Mouse (Mus musculus): ENCODE results near the gene Sdha. TPM values are rescaled to one million over a fixed set of nuclear protein-coding genes. Genes with fewer than 3 reads are reported as not detected.
A peak's percentile ranks its signal among the peaks of the same experiment; 100 is the strongest.

The Sdha gene
- polyA plus RNA-seq, 1 experiment from 2014 or later, result 213 TPM

DNA sequence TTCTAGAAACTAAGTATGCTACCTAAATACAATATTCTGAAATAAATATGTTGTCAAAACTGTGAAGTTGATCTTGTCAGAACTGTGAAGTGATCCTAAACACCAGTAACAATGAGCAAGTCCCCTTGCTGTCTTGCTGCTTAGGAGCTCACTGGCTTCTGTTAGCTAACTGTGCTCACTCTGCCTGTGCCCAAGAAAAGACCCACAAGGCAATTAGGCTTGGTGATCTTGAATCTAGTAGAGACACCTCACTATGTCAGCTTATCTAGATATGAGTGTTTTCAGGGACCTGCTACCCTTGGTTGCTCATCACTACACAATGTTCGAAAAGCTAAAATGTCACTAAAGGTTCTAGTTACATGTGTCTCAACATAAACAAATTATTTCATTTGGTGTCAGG is 44.3 kb downstream of the Sdha start:
- peaks cover 70% of the 10 kb centered on the region for H3K36me3 ChIP-seq (ENCODE audit: control insufficient read depth, insufficient read depth)

DNA sequence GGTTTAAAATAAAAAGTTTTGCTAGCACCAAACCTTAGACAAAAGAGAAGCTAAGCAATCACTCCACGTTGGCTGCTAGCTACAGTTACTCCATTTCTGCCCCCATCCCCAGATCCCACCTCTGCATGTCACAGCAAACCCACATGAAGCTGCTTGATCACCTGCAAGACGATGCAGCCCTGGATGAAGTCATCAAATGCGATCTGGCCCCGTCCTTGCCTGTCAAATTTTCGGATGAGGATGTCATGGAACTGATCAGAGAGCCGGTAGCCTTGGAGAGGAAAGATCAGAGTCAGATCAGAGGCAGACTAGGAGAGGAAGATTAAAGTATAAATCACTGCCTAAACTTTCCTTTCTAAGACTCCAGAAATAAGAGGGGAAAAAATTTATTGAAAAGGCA is 44.7 kb downstream of the Sdha start:
- 92% methylated on average over 6 of the region's 6 CpGs for WGBS
- peaks cover 66% of the 10 kb centered on the region for H3K36me3 ChIP-seq (ENCODE audit: control insufficient read depth, insufficient read depth)

More for the DNA sequence above, 44.3 kb downstream of the Sdha start:
- no peak for ATAC-seq
- no peaks in the 10 kb centered on the region for H3K4me1 ChIP-seq (replicated peaks; ENCODE audit: control insufficient read depth, insufficient read depth, low read length)
- H3K27me3 ChIP-seq (replicated peaks; ENCODE audit: control insufficient read depth, insufficient read depth, low read length), result no peaks in the 10 kb centered on the region
- no peak overlapping the region for H3K4me3 ChIP-seq (ENCODE audit: low read depth, low read length)
- H3K4me2 ChIP-seq (replicated peaks; ENCODE audit: low read depth), result no peak overlapping the region
- H3K9me3 ChIP-seq (ENCODE audit: control insufficient read depth), result no peaks in the 10 kb centered on the region
- no peak overlapping the region for H3K9ac ChIP-seq (ENCODE audit: low read depth, low read length)
- no peak overlapping the region for H3K27ac ChIP-seq (ENCODE audit: low read depth, low read length)
- WGBS, result 88% methylated on average over 1 of the region's 1 CpGs
- no peak for TF ChIP-seq CTCF (IDR thresholded peaks at IDR 0.05; ENCODE audit: low read depth)

DNA sequence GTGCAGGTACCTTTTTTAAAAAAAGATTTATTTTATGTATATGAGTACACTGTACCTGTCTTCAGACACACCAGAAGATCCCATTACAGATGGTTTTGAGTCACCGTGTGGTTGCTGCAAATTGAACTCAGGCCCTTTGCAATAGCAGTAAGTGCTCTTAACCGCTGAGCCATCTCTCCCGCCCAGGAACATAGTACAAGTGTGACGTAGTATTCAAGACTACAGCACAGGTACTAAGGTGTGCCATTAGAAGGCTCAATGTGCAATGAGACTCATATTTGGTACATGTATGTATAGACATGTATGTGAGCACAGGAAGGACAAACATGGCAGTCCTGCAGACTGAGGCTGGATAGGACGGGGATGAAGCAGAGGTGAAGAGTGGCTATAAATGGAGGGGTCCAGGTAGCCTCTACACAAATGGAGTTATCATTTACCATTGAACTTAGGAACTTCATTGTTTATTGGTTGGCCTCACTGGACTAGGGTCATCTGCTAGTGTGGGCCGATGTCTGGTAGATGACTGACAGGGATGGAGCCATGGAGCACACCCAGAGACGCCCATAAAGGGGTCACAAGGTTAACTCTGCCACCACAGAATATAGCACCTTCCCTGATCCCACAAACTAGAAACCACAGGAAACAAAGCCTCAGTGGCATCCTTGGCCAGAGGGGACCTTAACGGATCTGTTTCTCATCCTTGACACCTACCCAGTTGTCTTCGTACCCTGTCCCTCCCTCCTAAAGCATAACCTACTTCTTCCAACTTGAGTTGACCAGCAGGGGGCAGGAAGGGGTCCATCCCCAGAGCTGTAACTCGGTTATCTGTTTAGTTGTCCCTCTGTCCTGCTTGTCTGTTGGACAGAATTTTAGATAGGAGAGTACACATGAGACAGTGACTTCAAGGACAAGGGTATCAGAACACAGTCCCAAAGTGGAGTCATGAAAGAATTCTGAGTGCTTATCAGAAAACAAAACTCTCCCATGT is 47.7 kb downstream of the Sdha start:
- H3K27me3 ChIP-seq (replicated peaks; ENCODE audit: control insufficient read depth, insufficient read depth, low read length), result no peaks in the 10 kb centered on the region
- H3K4me2 ChIP-seq (replicated peaks; ENCODE audit: low read depth), result no peak overlapping the region
- 63% methylated on average over 10 of the region's 10 CpGs for WGBS
- no peaks in the 10 kb centered on the region for H3K9me3 ChIP-seq (ENCODE audit: control insufficient read depth)
- peak; percentile 60 for TF ChIP-seq CTCF (IDR thresholded peaks at IDR 0.05; ENCODE audit: low read depth)
- H3K27ac ChIP-seq (ENCODE audit: low read depth, low read length), result no peak overlapping the region
- H3K9ac ChIP-seq (ENCODE audit: low read depth, low read length), result no peak overlapping the region
- H3K4me1 ChIP-seq (replicated peaks; ENCODE audit: control insufficient read depth, insufficient read depth, low read length), result no peaks in the 10 kb centered on the region
- peaks cover 45% of the 10 kb centered on the region for H3K36me3 ChIP-seq (ENCODE audit: control insufficient read depth, insufficient read depth)
- peak; percentile 79 for ATAC-seq
- H3K4me3 ChIP-seq (ENCODE audit: low read depth, low read length), result no peak overlapping the region

More for the DNA sequence above, 44.7 kb downstream of the Sdha start:
- no peak for TF ChIP-seq CTCF (IDR thresholded peaks at IDR 0.05; ENCODE audit: low read depth)
- Histone ChIP-seq H3K4me1 (replicated peaks; ENCODE audit: control insufficient read depth, insufficient read depth, low read length) (no peaks in the 10 kb centered on the region), H3K27ac (ENCODE audit: low read depth, low read length) (no peak overlapping the region), H3K4me3 (ENCODE audit: low read depth, low read length) (no peak overlapping the region), H3K9me3 (ENCODE audit: control insufficient read depth) (no peaks in the 10 kb centered on the region), H3K9ac (ENCODE audit: low read depth, low read length) (no peak overlapping the region), H3K27me3 (replicated peaks; ENCODE audit: control insufficient read depth, insufficient read depth, low read length) (no peaks in the 10 kb centered on the region), H3K4me2 (replicated peaks; ENCODE audit: low read depth) (no peak overlapping the region)
- no peak for ATAC-seq

DNA sequence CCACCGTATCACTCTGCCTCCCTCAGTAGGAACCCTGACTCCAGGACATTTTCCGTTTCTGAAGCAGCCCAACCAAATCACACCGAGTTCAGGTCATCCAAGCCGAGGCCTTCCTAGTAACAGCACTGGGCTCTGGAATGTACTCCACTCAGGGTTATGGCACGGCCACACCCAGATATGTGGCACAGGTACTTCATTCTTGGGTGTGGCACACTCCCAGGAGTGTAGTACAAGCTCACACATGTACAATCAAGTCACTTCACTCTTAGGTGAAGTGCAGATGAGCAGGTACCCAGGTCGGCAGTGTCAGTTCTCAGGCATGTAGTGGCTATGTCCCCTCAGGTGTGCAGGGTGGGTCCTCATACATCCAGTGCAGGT is 48.5 kb downstream of the Sdha start:
- Histone ChIP-seq H3K4me1 (replicated peaks; ENCODE audit: control insufficient read depth, insufficient read depth, low read length) (no peaks in the 10 kb centered on the region), H3K9ac (ENCODE audit: low read depth, low read length) (no peak overlapping the region), H3K4me2 (replicated peaks; ENCODE audit: low read depth) (no peak overlapping the region), H3K36me3 (ENCODE audit: control insufficient read depth, insufficient read depth) (peaks cover 40% of the 10 kb centered on the region), H3K27me3 (replicated peaks; ENCODE audit: control insufficient read depth, insufficient read depth, low read length) (no peaks in the 10 kb centered on the region), H3K4me3 (ENCODE audit: low read depth, low read length) (no peak overlapping the region), H3K27ac (ENCODE audit: low read depth, low read length) (no peak overlapping the region; the same call in 1 of the 2 replicates), H3K9me3 (ENCODE audit: control insufficient read depth) (no peaks in the 10 kb centered on the region)
- 38% methylated on average over 6 of the region's 6 CpGs for WGBS
- TF ChIP-seq CTCF (IDR thresholded peaks at IDR 0.05; ENCODE audit: low read depth), result no peak
- ATAC-seq, result peak; percentile 90

DNA sequence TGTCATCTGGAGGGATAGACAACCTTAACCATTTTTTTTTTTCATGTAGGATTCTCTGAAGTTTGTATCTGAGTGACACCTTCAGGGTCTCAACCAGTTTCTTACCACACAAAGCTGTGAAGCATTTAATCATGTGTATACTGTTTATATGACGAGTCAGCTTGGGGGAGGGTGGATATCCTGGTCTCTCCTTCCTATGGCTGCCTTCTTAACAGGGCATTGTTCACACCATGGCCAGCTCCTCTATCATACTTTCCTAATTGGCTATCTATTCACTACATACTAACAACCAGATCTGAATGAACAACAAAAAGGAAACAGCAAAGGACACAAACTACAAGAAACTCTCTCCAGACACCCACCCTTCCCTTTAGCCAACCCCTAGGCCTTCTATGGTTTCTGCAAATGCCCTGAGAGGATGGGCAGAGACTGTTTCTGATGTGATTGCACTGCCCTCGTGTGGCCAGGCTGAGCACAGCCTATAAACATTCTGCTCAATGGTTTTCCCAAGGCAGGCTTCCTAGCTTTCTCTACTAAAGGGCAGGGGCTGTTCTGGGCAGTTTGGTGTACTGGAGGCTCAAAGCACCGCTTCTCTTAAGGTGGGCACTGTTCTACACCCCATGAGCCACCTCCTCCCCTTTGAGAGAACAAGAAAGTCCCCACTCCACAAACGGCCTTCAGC is 49.0 kb downstream of the Sdha start:
- Histone ChIP-seq H3K27ac (ENCODE audit: low read depth, low read length) (no peak overlapping the region), H3K36me3 (ENCODE audit: control insufficient read depth, insufficient read depth) (peaks cover 35% of the 10 kb centered on the region), H3K4me3 (ENCODE audit: low read depth, low read length) (no peak overlapping the region), H3K27me3 (replicated peaks; ENCODE audit: control insufficient read depth, insufficient read depth, low read length) (no peaks in the 10 kb centered on the region), H3K9me3 (ENCODE audit: control insufficient read depth) (no peaks in the 10 kb centered on the region), H3K4me2 (replicated peaks; ENCODE audit: low read depth) (no peak overlapping the region), H3K4me1 (replicated peaks; ENCODE audit: control insufficient read depth, insufficient read depth, low read length) (no peaks in the 10 kb centered on the region), H3K9ac (ENCODE audit: low read depth, low read length) (no peak overlapping the region)
- 32% methylated on average over 4 of the region's 4 CpGs for WGBS
- peak; percentile 96 for TF ChIP-seq CTCF (IDR thresholded peaks at IDR 0.05; ENCODE audit: low read depth)
- peak; percentile 62 for ATAC-seq

DNA sequence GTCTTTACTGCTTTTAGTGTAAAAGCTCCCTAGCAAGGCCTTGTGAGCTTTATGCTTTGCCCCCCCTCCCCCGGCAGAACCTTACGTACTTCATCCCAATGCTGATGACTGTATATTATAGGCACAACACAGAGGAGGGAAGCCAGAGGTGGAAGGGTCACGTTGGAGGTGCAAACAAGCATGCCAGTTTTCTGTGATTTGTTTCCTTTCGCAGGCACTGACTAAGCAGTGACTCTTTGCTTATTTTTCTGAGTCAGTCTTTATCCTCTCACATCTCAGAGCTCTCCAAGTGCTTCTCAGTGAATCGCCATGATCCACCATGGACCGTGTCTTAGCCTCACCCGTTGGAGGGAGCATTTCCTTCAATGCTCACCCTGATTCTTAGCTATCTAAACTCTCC is 53.7 kb downstream of the Sdha start:
- no peaks in the 10 kb centered on the region for H3K9me3 ChIP-seq (ENCODE audit: control insufficient read depth)
- ATAC-seq, result no peak
- 70% methylated on average over 7 of the region's 7 CpGs for WGBS
- no peaks in the 10 kb centered on the region for H3K27me3 ChIP-seq (replicated peaks; ENCODE audit: control insufficient read depth, insufficient read depth, low read length)
- no peak for TF ChIP-seq CTCF (IDR thresholded peaks at IDR 0.05; ENCODE audit: low read depth)
- H3K36me3 ChIP-seq (ENCODE audit: control insufficient read depth, insufficient read depth), result no peaks in the 10 kb centered on the region
- 0 out of 2 replicates have a peak, but pooled peaks cover 4% of the 10 kb centered on the region for H3K4me1 ChIP-seq (replicated peaks; ENCODE audit: control insufficient read depth, insufficient read depth, low read length)
- H3K4me2 ChIP-seq (replicated peaks; ENCODE audit: low read depth), result no peak overlapping the region
- H3K27ac ChIP-seq (ENCODE audit: low read depth, low read length), result no peak overlapping the region
- no peak overlapping the region for H3K9ac ChIP-seq (ENCODE audit: low read depth, low read length)
- H3K4me3 ChIP-seq (ENCODE audit: low read depth, low read length), result no peak overlapping the region
